Mouse (Mus musculus): ENCODE data around the gene Fgfr4.
"Not testable (repeated sequence)": the region's sequence is repeated elsewhere in the genome, so short reads cannot be mapped to it uniquely, and the experiment has no call there.

Gene Fgfr4

DNA sequence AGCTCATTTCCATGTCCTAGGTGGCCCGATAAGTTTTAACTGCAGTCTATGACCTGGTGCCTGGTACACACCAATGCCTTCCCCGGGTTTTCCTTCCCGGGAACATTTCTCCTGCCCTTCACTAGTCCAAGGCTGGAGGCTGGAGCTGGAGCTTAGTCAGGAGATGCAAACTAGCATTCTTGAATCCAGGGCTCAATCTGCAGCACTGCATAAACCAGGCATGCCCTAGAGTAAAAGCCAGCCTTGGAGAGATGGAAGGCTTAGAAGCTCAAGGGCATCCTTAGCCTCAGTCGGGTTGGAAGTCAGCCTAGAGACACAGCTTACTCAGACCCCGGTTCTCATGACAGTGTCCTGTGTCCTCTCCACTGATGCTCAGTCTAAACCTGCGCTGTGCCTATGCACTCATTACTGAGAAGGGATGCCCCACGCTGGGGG lies 19.9 kb downstream of the Fgfr4 start:
- no peak for DNase-seq

GRCm38 (mm10) chr13:55174347-55174746 lies 21.9 kb downstream of the Fgfr4 start:
- no peak for DNase-seq

GRCm38 (mm10) chr13:55176265-55176664 lies 23.8 kb downstream of the Fgfr4 start:
- DNase-seq = no peak

DNA sequence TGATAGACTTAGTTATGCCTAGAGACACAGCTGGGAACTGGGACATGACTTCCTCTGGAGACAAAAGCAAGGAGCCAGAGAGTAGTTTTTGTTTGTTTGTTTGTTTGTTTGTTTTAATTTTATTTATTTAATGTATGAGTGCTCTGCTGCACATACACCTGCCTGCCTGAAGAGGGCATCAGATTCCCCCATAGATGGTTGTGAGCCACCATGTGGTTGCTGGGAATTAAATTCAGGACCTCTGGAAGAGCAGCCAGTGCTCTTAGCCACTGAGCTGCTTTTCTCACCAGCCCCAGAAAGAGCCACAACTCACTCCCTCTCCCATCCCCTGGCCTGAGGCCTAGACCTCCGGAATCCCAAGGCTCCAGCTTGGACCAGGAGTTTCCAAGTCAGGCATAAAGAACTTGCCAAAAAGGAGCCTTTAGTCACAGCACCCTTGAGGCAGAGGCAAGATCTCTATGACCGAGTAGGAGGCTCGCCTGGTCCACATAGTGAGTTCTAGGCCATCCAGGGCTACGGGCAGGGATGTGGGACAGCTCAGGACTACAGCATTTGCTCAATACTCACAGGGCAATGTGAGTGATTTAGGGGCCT lies 25.6 kb downstream of the Fgfr4 start:
- no peak for DNase-seq

- DNase-seq = peak; percentile 65
Observed at GRCm38 (mm10) chr13:55178556-55178955, 26.1 kb downstream of the Fgfr4 start.

DNA sequence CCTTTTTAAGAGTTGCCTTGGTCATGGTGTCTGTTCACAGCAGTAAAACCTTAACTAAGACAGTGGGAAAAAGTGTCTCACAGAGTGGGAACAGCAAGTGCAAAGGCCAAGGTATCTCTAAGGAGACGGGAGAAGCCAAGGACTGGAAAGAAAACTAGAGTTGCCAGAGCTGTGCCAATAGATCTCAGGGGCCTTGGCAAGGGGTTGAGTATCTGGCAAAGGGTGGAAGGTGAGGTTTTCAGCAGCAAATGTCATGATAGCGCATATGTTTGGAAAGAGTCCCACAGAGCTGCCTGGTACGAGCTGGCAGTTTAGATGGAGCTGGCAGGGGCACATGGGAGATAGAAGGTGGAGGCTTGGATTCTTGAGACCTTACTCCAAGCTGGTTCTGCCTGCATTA lies 27.2 kb downstream of the Fgfr4 start:
- no peak for DNase-seq

DNA sequence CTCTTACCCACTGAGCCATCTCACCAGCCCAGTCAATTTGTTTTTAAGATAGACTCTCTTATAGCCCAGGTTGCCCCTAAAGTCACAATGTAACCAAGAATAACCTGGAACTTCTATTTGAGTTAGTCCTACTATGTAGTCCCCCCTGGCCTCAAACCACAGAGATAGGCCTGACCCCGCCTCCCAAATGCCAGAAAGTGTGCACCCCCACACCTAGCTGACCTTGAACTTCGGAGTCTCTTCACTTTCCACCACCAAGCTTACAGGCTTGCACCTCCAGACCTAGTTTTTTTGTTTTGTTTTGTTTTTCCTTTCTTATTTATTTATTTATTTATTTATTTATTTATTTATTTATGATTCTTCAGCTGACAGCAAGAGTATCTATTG lies 29.3 kb downstream of the Fgfr4 start:
- no peak for DNase-seq

- peak; percentile 59 for DNase-seq
Observed at GRCm38 (mm10) chr13:55182173-55182894, 29.9 kb downstream of the Fgfr4 start.

DNA sequence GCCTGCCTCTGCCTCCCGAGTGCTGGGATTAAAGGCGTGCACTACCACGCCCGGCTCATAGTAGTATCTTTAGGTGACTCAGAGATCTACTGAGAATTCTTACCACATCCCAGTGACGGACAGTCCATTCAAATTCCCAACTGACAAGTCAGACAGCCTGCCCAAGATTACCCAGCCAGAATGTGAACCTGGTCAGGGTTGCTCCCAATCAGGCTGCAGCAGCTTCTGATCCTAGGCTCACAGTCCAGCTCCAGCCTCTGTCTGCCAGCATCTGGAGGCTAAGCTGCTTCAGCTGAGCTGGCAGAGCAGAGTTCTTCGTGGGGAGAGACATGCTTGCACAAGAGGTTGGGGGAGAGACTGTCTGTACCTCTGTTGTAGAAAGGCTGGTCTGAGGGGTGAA lies 30.9 kb downstream of the Fgfr4 start:
- DNase-seq = no peak

DNA sequence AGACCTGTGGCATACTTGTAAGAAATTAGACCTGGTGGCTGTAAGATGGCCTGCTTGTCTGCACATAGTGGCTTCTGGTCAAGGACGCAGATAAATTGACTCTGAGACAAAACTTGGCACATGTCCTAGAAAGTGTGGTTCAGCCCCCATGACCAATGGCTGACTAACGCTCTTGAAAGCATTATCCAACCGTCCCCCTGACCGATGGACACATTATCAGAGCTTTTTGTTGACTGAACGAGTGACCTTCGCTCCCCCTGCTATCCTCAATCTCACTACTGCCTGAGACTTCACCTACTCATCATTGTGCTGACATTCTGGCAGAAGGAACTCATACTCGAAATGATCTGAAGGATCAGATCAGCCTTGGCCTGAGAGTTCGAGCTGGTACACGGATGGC lies 34.6 kb downstream of the Fgfr4 start:
- DNase-seq = not testable (repeated sequence)

GRCm38 (mm10) chr13:55189531-55190107 lies 37.2 kb downstream of the Fgfr4 start:
- no peak for DNase-seq

DNA sequence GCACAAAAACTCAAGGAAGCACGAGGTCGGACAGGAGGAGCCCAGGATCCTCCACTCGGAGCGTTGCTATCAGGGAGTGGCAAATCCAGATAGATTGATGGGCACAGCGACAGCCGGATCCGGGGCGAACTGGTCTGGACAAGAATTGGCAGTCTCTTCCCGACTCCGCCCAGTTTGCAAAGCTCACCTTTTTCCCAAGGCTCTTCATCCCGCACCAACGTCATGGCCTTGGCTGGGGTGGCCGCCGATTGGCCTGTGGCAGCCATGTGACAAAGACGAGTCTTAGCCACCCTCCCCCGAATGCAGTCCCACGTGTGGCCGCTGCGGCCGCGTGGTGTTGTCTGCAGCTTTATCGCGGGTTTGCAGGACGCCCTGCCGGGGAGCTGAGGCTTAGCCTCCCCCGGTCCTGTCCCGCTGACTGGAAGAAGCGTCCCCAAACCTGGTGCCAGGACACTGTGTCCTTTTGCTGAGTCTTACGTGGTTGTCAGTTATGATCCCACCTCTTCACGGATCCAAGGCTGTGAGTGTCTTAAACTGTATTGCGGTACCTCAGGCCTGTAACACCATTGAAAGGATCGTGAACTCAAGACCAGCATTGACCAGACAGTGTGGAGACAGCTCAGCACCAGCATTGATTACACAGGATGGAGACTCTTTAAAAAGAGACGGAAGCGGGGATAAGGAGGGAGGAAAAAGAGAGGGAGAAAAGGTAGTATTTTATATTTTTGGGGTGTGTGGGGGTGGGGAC lies 37.9 kb downstream of the Fgfr4 start:
- peak; percentile 95 for DNase-seq

DNA sequence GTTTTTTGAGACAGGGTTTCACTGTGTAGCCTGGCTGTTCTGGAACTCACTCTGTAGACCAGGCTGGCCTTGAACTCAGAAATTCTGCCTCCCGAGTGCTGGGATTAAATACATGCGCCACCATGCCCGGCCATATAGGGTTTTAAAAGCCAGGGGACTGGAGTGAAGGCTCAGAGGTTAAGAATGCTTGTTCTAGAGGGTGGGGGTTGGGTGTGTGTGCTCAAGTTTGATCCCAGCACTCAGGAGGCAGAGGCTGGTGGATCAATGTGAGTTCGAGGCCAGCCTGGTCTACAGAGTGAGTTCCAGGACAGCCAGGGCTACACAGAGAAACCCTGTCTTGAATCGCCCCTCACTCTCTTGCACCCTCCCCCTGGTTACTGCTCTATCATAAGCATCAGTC lies 39.1 kb downstream of the Fgfr4 start:
- no peak for DNase-seq

- not testable (repeated sequence) for DNase-seq
Observed at GRCm38 (mm10) chr13:55202758-55203157, 50.3 kb downstream of the Fgfr4 start.

DNA sequence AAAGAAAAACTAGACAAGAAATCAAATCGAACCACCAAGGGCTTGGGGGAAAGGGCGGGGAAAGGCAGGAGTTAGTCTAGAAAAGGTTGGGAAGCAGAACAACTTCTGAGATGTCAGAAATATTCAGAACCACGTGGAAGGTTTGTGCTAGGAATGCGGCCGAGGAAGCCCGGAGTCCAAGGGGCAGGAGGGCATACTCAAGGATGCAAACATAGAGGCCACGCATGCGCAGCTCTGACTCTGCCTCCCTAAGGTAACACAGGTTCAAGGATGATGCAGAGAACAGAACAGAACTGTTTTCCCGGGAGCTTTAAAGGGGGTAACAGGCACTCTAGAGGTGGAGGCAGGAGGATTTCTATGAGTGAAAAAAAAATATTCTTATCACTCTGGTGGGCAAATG lies 51.3 kb downstream of the Fgfr4 start:
- DNase-seq = no peak

GRCm38 (mm10) chr13:55204667-55205389 lies 52.4 kb downstream of the Fgfr4 start:
- DNase-seq = no peak

GRCm38 (mm10) chr13:55205448-55206205 lies 53.2 kb downstream of the Fgfr4 start:
- no peak for DNase-seq

GRCm38 (mm10) chr13:55208837-55209648 lies 56.6 kb downstream of the Fgfr4 start:
- DNase-seq = no peak

DNA sequence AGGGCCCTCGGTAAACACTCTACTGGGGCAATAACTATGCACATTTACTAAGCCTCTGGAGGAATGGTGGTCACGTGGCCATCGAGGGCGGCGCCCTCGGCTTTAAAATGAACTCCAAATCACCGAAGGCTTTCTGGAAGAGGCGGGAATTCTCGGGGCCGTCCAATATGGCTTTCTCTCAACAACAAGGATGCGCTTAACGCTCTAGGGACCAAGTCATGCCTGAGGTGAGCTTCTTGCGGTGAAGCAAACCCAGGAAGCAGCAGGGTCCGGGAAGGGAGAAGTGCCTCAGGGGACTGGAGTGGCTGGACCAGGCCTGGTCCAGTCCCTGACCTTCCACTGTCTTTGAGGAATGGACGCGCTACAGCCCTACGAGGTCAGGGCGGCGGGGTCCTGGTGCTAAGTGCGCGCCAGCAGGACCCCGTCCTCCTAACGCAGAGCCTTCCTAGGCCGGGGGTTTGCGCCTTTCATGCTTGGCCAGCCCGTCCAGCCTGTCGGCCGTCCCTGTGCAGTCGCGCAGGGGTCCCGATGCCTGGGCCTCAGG lies 57.3 kb downstream of the Fgfr4 start, which contains the start of gene Nsd1:
Nsd1 (plus strand) TSS at position 134 of the 544 bp plus-strand sequence.
- DNase-seq = peak; percentile 25

DNA sequence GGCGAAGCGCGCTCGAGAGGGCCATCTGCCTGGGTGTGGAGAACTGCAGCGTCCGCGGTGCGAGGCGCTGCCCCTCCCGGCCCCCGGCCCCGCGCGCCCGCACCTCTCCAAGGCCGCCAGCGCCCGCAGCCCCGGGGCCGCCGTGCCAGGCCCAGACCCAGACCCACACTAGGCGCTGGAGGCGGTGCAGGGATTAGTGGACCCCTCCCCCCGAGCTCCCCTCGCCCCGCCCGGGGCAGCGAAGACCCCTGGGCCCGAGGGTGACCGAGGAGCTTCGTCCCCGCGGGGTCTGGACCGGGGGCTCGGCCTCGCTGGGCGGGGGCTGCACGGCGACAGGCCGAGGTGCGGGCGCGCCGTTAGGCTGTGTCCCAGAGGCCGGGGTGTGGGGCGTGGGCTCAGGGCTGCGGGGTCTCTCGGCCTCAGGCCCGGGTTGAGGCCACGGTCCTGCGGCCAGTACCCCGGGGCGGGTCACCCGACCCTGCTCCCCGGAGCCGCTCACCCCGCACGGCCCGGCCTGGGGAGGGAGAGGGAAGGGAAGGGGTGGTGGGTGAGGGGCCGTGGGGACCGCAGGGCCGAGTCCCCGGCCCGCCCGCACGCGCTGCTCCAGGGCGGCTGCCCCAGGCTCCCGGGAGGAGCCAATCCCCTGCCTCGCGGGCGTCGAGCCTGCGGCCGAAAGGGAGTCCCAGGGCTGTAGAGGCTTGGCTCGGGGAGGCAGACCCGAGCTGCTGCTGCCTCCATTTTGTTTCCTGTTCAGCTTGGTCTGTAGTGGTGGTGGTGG lies 57.9 kb downstream of the Fgfr4 start:
- peak; percentile 28 for DNase-seq
